Mouse (Mus musculus): ENCODE data around the gene Kri1. TPM values are rescaled to one million over a fixed set of nuclear protein-coding genes. Genes with fewer than 3 reads are reported as not detected.

Gene Kri1
- polyA plus RNA-seq, 1 experiment from 2014 or later: 15.5 TPM

- Histone ChIP-seq H3K27me3 (replicated peaks) (peaks cover 87% of the 10 kb centered on the region), H3K9ac (no peak overlapping the region), H3K4me1 (peaks cover 19% of the 10 kb centered on the region), H3K4me2 (no peak overlapping the region), H3K4me3 (no peak overlapping the region), H3K9me3 (replicated peaks) (no peaks in the 10 kb centered on the region), H3K36me3 (no peaks in the 10 kb centered on the region), H3K27ac (no peak overlapping the region)
- 48% methylated on average over 2 of the region's 2 CpGs for WGBS (ENCODE audit: insufficient replicate concordance)
- no peak for ATAC-seq
Measured at GRCm38 (mm10) chr9:21250509-21250908, 37.3 kb downstream of the Kri1 start.

- Histone ChIP-seq H3K4me1 (peaks cover 22% of the 10 kb centered on the region), H3K27me3 (replicated peaks) (peaks cover 92% of the 10 kb centered on the region), H3K4me3 (no peak overlapping the region), H3K36me3 (no peaks in the 10 kb centered on the region), H3K4me2 (no peak overlapping the region), H3K9me3 (replicated peaks) (no peaks in the 10 kb centered on the region), H3K27ac (no peak overlapping the region), H3K9ac (no peak overlapping the region)
- 18% methylated on average over 17 of the region's 17 CpGs for WGBS (ENCODE audit: insufficient replicate concordance)
- peak; percentile 51 for ATAC-seq
Measured at GRCm38 (mm10) chr9:21249629-21250508, 37.9 kb downstream of the Kri1 start.

GRCm38 (mm10) chr9:21248326-21248725 lies 39.4 kb downstream of the Kri1 start, which contains the start of gene S1pr5:
Gene S1pr5, minus strand, starts transcription at chr9:21248443.
- ATAC-seq: no peak
- Histone ChIP-seq H3K9ac (no peak within 1 kb of the TSS), H3K9me3 (replicated peaks) (no peaks in the 10 kb centered on the region), H3K36me3 (no peaks in the 10 kb centered on the region), H3K4me2 (peak within 1 kb of the TSS; percentile 53), H3K27ac (no peak within 1 kb of the TSS), H3K4me3 (peak within 1 kb of the TSS; percentile 38), H3K27me3 (replicated peaks) (peaks cover 99% of the 10 kb centered on the region), H3K4me1 (peaks cover 34% of the 10 kb centered on the region)
- 4% methylated on average over 30 of the region's 30 CpGs for WGBS (ENCODE audit: insufficient replicate concordance)

GRCm38 (mm10) chr9:21246342-21246741 lies 41.4 kb downstream of the Kri1 start:
- H3K9ac ChIP-seq: no peak overlapping the region
- peaks cover 34% of the 10 kb centered on the region for H3K4me1 ChIP-seq
- no peak for ATAC-seq
- H3K36me3 ChIP-seq: no peaks in the 10 kb centered on the region
- 74% methylated on average over 1 of the region's 1 CpGs for whole genome bisulfite sequencing (ENCODE audit: insufficient replicate concordance)
- H3K4me2 ChIP-seq: no peak overlapping the region
- no peak overlapping the region for H3K4me3 ChIP-seq
- peaks cover 98% of the 10 kb centered on the region for H3K27me3 ChIP-seq (replicated peaks)
- no peak overlapping the region for H3K27ac ChIP-seq
- 0 out of 2 replicates have a peak, but pooled peaks cover 4% of the 10 kb centered on the region for H3K9me3 ChIP-seq (replicated peaks)

- WGBS (ENCODE audit: insufficient replicate concordance): 5% methylated on average over 16 of the region's 16 CpGs
- no peak for ATAC-seq
- Histone ChIP-seq H3K4me1 (peaks cover 35% of the 10 kb centered on the region), H3K27me3 (replicated peaks) (peaks cover 86% of the 10 kb centered on the region), H3K4me3 (peak overlapping the region; percentile 39), H3K27ac (no peak overlapping the region), H3K9me3 (replicated peaks) (0 out of 2 replicates have a peak, but pooled peaks cover 4% of the 10 kb centered on the region), H3K9ac (no peak overlapping the region), H3K36me3 (no peaks in the 10 kb centered on the region), H3K4me2 (peak overlapping the region; percentile 68)
Measured at GRCm38 (mm10) chr9:21245113-21245487, 42.7 kb downstream of the Kri1 start.

DNA sequence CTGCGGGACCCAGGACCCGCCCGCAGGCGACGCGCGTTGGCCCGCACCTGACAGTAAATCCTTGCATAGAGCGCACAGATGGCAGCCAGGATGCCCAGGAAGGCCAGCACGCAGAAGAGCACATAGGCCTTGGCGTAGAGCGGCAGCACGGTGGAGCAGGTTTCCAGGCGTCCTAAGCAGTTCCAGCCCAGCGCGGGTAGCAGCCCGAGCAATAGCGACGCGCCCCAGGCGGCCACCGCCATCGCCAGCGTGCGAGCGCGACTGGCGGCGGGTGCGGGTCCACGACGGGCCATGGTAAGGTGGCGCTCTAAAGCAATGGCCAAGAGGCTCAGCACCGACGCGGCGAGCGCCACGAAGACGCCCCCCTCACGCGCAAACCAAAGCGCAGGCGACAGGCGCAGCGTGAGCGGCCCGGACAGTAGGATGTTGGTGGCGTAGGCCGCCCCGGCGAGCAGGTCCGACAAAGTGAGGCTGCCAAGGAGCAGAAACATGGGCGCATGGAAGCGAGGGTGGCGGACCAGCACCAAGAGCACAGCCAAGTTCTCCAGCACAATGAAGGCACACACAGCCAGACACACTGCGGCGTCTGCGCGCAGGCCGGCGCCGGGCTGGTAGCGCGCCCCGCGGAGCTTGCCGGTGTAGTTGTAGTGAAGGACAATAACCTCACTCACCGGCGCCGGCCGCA lies 43.2 kb downstream of the Kri1 start:
- Histone ChIP-seq H3K9ac (no peak overlapping the region), H3K4me2 (peak overlapping the region; percentile 68), H3K27me3 (replicated peaks) (peaks cover 81% of the 10 kb centered on the region), H3K27ac (no peak overlapping the region), H3K4me3 (peak overlapping the region; percentile 39), H3K9me3 (replicated peaks) (0 out of 2 replicates have a peak, but pooled peaks cover 4% of the 10 kb centered on the region), H3K4me1 (peaks cover 37% of the 10 kb centered on the region), H3K36me3 (no peaks in the 10 kb centered on the region)
- WGBS (ENCODE audit: insufficient replicate concordance): 2% methylated on average over 72 of the region's 72 CpGs
- no peak for ATAC-seq

DNA sequence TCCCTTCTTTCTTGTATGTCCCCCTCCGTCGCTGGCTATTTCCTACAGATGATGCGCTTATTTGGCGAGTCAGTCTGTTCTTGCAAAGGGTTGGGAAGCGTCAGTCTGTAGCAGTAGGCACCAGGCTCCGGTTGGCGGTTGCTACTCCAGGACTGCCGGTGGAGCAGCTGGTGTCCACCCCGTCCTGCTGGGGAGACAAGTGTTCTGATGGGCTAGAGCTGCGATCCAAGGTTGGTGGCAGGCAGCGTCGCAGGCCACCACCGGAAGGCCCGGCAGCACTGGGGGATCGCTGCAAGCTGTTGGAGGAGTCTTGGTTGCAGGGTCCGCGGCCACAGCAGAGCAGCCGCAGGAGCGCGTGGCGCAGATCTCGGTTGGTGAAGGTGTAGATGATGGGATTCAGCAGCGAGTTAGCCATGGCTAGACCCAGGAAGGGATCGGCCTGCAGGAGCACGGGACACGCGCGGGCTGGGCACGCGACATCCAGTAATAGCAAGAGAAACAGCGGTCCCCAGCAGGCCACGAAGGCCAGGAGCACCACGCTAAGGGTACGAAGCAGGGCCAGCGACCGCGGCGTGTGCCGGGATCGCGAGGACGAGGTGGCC lies 43.8 kb downstream of the Kri1 start:
- H3K27ac ChIP-seq: no peak overlapping the region
- peaks cover 74% of the 10 kb centered on the region for H3K27me3 ChIP-seq (replicated peaks)
- no peak for ATAC-seq
- H3K4me2 ChIP-seq: peak overlapping the region; percentile 68
- WGBS (ENCODE audit: insufficient replicate concordance): 6% methylated on average over 42 of the region's 42 CpGs
- H3K9me3 ChIP-seq (replicated peaks): 0 out of 2 replicates have a peak, but pooled peaks cover 4% of the 10 kb centered on the region
- H3K4me1 ChIP-seq: peaks cover 38% of the 10 kb centered on the region
- no peaks in the 10 kb centered on the region for H3K36me3 ChIP-seq
- peak overlapping the region; percentile 39 for H3K4me3 ChIP-seq
- H3K9ac ChIP-seq: no peak overlapping the region

GRCm38 (mm10) chr9:21241343-21241742 lies 46.4 kb downstream of the Kri1 start:
- H3K27me3 ChIP-seq (replicated peaks): peaks cover 49% of the 10 kb centered on the region
- H3K36me3 ChIP-seq: peaks cover 10% of the 10 kb centered on the region
- H3K27ac ChIP-seq: no peak overlapping the region
- H3K4me3 ChIP-seq: no peak overlapping the region
- WGBS (ENCODE audit: insufficient replicate concordance): 3% methylated on average over 11 of the region's 11 CpGs
- H3K4me2 ChIP-seq: no peak overlapping the region
- ATAC-seq: no peak
- H3K9me3 ChIP-seq (replicated peaks): 0 out of 2 replicates have a peak, but pooled peaks cover 4% of the 10 kb centered on the region
- peaks cover 48% of the 10 kb centered on the region for H3K4me1 ChIP-seq
- no peak overlapping the region for H3K9ac ChIP-seq

- 20% methylated on average over 4 of the region's 4 CpGs for WGBS (ENCODE audit: insufficient replicate concordance)
Measured at GRCm38 (mm10) chr9:21239465-21239848, 48.3 kb downstream of the Kri1 start.

DNA sequence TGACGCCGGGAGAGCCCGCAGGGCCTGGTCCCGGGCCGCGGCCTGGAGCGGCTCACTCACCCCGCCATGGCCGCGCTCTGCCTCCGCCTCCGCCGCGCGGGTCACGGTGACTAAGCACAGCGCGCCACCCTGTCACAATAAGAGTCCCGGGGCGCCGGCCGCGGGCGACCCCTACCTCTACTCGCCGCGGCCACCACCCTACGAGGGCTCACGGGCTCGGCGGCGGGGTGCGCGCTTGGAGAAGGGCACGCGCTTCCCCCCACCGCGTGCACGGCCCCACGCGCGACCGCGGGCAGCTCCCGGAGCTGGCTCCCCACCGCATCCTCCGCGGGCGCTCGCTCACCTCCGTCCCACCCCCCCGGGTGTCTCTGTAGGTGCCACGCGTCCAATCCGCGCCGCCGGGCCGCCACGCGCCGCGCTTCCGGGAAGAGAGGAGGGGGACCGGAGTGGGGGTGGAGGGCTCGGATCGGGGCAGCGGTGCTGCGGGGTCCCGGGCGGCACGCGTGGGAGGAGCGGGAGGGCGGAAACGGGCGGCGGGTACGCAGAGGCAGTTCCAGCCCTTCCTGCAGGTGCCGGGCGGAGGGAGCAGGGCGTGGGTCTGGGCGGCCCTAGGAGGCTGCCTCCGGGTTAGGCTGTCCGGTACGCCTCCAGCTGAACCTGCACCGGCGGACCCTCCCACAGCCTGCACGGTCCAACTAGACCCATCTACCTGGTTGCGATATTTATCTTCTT lies 48.9 kb downstream of the Kri1 start, which contains the start of gene Keap1:
Keap1 (minus strand) TSS at position 629 of the 732 bp plus-strand sequence.
- 2% methylated on average over 90 of the region's 90 CpGs for WGBS (ENCODE audit: insufficient replicate concordance)
- Histone ChIP-seq H3K36me3 (peaks cover 34% of the 10 kb centered on the region), H3K4me3 (peak within 1 kb of the TSS; percentile 93), H3K4me1 (peaks cover 51% of the 10 kb centered on the region), H3K4me2 (peak within 1 kb of the TSS; percentile 77), H3K27me3 (replicated peaks) (peaks cover 25% of the 10 kb centered on the region), H3K9me3 (replicated peaks) (0 out of 2 replicates have a peak, but pooled peaks cover 4% of the 10 kb centered on the region), H3K27ac (peak within 1 kb of the TSS; percentile 96), H3K9ac (peak within 1 kb of the TSS; percentile 98)
- ATAC-seq: peak; percentile 87

More at GRCm38 (mm10) chr9:21239465-21239848, 48.3 kb downstream of the Kri1 start:
- H3K4me3 ChIP-seq: peak overlapping the region; percentile 93
- peaks cover 56% of the 10 kb centered on the region for H3K4me1 ChIP-seq
- 0 out of 2 replicates have a peak, but pooled peaks cover 4% of the 10 kb centered on the region for H3K9me3 ChIP-seq (replicated peaks)
- H3K27ac ChIP-seq: peak overlapping the region; percentile 96
- peaks cover 29% of the 10 kb centered on the region for H3K36me3 ChIP-seq
- peak overlapping the region; percentile 98 for H3K9ac ChIP-seq
- H3K27me3 ChIP-seq (replicated peaks): peaks cover 30% of the 10 kb centered on the region
- peak overlapping the region; percentile 77 for H3K4me2 ChIP-seq
- ATAC-seq: peak; percentile 0; the same call in 1 of the 2 replicates
